Mouse (Mus musculus) lung, adult 2 months (tissue): Measurements from ENCODE around the gene Mcl1.

Experiments
- CTCF ChIP-seq: fragments of 200-500 bp; IDR thresholded peaks from 2 replicates; pipeline ENCODE4 v1.5.1; 2011; ENCODE audit warnings: mild to moderate bottlenecking, low read length, control low read depth; ENCODE audit not compliant: insufficient read depth
- POLR2A ChIP-seq: fragments of 200-500 bp; IDR thresholded peaks from 2 replicates; pipeline ENCODE4 v1.6.1; 2011; ENCODE audit warnings: low read depth, mild to moderate bottlenecking, control low read depth, low read length, borderline replicate concordance; ENCODE audit errors: extremely low read depth

GRCm38 (mm10) chr3:95618511-95618910 is 40.1 kb upstream of the Mcl1 start:
- TF ChIP-seq POLR2A (no peak), CTCF (no peak)
